Mouse (Mus musculus) cerebellum, adult 9-11 months (tissue): ENCODE data around the gene R3hdm1.
"Not testable (repeated sequence)": the region's sequence is repeated elsewhere in the genome, so short reads cannot be mapped to it uniquely, and the experiment has no call there.

Experiments used
- DNase-seq: peaks from one replicate; pipeline ENCODE4 v3.0.0; 2022

R3hdm1 gene

DNA sequence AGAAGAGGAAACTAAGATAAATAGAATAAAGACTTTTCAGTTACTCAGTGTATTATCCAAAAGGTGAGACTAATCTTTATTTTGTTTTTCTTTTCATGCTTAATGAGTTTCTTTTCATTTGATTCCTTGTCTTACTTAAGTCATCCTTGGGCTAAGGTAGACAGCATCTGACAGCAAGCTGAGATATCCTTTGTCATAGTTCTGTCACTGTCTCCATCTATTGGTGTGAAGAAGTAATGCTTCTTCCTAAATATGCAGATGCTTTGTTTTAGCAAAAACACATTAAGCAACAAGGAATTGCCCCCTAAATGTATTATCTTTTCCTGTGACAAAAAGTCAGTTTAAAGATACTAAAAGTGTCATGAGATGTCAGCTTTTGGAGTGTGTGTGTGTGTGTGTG is 37.9 kb downstream of the R3hdm1 start:
- DNase-seq = no peak

DNA sequence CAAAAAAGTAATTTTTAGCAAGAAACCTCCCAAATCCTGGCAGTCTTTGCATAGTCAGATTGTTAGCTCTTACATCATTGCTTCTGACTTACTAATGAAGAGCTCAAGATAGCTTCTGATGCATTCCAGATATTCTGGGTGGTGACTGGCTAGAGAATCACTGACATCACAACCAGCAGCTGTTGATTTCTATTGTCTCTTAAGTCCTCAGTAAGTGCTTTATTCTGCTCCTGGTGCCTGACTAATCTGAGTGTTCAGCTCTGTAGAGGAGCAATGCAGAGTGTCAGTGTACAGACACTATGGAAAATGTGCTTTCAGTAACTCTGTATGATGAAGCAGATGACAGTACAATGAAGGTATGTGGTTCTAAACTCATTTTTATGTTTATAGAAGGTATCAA is 38.6 kb downstream of the R3hdm1 start:
- DNase-seq = no peak

DNA sequence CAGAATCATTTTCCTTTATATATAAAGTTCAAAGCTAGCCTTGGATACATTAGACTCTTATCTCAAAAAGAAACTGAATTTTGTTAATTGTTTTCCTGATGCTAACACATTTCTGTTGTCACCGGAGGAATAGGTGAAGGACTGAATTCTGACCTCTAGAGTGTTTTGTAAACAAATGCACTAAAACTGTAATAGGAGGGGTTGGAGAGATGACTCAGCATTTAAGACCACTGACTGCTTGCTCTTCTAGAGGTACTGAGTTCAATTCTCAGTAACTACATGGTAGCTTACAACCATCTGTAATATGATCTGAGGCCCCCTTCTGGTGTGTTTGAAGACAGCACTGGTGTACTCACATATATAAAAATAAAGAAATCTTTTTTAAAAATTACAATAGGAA is 63.9 kb downstream of the R3hdm1 start:
- DNase-seq = no peak

DNA sequence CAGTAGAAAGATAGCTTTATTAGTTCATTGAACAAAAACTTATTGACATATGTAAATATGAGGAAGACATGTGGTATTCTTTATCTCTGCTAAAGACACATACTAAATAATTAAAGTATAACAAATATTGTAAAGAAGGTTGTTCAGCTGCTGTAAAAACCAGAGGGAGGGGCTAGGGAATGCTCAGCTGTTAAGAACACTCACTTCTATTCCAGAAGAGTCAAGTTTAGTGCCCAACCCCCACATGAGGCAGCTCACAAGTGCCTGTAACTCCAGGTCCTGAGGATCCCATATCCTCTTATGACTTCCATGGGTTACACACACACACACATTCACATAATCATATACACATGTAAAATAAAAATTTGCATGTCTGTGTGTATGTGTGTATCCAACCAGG is 67.0 kb downstream of the R3hdm1 start:
- DNase-seq = no peak

DNA sequence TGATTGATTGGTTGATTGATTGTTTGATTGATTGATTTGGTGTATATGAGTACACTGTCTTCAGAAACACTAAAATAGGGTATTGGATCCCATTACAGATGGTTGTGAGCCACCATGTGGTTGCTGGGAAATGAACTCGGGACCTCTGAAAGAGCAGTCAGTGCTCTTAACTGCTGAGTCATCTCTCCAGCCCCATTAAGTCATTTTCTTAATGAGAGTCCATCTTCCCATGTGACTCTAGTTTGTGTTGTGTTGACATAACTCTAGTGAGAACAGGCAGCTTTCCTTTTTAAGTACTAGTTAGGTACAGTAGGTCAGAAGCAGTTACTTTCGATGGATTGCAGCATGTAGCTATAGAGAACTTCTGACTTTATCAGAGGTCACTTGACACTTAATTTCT is 88.3 kb downstream of the R3hdm1 start:
- DNase-seq = no peak

DNA sequence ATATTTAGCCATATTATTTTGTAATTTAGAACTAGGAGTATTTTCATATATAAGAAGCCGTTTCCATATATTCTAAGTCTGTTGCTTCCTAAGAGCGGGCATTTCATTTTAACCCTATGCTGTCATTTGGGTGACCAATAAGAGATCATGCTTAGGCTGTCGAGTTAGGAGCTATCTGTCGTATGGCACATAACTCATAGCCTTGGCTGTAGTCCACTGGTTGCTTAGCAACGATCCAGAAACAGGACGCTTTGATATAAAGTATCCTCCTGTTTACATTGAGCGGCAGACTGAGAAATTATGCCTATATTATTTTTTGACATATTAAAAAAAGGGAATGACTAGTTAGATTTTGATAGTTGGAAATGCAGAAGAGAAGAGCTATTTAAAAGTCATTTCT is 89.3 kb downstream of the R3hdm1 start:
- DNase-seq = no peak

DNA sequence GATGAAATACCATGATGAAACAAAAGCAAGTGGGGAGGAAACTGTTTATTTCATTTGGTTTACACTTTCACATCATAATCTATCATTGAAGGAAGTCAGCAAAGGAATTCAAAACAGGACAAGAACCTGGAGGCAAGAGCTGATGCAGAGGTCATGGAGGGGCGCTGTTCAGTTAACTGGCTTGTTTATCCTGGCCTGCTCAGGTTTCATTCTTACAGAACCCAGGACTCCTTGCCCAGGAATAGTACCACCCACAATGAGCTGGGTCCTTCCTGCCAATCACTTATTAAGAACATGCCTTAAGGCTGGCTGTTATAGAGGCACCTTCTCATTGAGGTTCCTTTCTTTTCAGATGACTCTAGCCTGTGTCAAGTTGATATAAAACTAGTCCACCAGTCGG is 90.9 kb downstream of the R3hdm1 start:
- no peak for DNase-seq

DNA sequence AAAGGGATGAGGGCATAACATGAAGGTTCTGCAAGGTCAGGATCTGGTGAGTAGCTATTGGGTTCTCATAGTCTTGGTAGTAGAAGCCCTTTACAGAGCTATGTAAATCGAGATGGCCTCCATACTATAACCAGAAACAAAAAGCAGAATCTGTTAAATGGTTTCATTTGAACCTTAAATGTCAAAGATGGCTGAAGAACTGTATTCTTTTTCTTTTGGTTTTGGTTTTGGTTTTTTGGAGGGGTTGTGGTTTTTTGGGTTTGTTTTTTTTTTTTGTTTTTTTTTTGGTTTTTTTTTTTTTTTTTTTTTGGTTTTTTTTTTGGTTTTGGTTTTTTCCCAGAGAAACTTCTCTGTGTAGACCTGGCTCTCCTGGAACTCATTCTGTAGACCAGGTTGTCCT is 94.3 kb downstream of the R3hdm1 start:
- no peak for DNase-seq

DNA sequence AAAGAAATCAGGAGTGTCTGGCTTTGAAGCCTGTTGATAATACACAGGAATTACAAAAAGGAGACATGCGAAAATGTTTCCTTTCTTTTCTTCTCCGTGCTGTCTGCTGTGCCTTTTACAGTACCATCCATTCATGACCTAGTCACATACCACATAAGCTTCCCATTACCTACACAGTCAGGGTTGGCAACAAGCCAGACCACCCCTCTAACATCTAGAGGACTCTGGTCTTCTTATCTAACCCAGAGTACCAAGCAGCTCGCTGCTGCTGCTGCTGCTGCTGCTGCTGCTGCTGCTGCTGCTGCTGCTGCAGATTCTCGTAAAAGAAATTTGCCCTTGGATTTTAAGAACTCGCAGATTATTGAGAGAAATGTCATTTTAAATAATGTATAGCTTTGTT is 110.2 kb downstream of the R3hdm1 start:
- DNase-seq = no peak

DNA sequence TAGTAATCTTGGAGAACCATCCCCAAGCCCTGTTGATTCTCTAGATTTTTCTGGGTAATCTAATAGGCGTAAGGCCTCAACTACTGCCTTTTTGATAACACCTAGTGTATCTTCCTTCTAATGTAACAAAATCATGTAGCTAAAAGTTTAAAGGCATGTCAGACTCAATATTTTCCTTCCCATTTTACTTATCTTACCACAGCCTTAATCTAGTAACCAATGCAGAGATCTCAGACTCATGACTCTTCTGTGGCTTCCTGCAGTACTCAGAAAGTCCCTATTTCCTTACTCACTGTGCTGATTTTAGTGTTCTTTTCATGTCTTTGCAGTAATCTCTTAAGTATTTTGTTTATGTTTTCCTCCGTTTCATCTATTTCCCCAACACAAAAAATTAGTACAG is 118.8 kb downstream of the R3hdm1 start:
- no peak for DNase-seq

DNA sequence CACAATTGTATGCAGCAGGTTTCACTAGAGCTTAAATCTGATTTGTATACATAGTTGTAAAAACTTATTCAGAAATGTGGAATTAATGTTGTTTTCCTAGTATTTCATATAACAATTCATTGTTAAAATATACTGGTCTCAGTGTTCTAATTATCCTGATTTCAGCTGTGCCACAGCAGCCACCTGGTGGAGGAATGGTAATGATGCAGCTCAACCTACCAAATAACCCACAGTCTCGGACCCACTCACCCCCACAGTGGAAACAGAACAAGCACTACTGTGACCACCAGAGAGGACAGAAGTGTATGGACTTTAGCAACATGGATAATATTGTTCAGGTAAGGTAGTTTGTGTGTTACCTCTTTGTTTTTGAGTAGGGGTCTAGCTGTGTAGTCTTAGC is 120.2 kb downstream of the R3hdm1 start:
- no peak for DNase-seq

DNA sequence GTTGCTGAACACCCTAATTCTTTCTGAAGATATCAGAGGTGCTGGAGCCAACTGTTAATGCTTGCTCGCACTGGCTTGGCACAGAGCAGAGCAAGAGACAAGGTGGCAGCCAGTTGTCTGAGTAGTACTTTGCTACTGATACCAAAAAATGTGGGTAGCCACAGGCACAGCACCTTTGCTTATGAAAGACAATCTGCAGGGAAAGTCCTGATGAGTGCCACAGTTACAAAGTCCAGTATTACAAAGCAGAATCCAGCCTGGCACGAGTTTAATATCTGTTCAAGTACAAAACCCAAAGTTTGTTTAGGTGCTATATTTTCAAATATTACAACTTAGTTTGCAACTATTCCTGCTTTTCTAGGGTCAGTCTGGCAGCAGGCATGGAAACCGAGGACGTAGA is 132.1 kb downstream of the R3hdm1 start:
- no peak for DNase-seq

DNA sequence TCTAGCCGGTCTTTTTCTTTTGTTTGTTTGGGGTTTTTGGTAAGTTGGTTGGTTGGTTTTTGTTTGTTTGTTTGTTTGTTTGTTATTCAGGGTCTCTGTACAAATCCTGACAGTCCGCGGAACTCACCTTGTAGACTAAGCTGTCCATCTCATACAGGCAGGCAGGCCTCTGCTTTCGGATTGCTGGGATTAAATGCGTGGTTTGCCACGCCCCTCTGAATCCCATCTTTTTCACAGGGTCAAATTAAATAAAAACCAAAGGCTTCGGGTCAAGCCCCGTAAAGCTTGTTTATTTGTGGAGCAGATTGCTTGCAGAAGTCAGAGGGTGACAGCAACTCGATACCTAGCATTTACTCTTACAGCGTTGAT is 140.5 kb downstream of the R3hdm1 start, which contains the start of gene Ubxn4:
Gene Ubxn4, plus strand, starts transcription at position 338 of the 369 bp plus-strand sequence.
- no peak for DNase-seq

DNA sequence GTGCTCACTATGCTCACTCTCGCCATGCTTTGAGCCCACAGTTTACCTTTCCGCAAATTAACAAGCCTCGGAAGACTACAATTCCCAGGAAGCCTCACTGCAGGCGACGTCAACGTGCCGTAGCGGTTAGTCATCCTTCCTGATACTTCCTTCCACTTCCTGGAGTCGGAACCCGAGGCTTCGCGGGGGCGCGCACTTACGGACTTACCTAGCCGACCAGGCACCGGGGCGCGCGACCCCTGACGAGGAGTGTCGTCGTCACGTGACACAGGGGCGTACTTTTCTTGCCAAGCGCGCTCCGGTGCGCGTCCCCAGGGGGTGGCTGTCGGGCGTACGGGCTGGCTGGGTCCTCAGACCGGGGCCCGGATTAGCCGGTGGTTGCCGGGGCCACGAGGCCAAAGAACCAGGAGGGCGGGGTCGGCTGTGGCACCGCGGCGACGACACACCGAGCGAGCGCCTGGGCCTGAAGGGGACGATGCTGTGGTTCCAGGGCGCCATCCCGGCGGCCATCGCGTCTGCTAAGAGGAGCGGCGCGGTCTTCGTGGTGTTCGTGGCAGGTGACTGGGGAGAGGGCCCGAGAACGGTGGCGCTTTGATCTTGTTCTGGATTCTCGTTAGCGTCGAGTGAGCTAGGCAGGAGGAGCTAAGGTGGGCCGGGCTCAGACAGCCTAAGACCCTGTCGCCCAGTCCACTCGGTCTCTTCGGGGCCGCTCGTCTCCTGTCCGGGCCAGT is 141.1 kb downstream of the R3hdm1 start:
- DNase-seq = peak; percentile 97

DNA sequence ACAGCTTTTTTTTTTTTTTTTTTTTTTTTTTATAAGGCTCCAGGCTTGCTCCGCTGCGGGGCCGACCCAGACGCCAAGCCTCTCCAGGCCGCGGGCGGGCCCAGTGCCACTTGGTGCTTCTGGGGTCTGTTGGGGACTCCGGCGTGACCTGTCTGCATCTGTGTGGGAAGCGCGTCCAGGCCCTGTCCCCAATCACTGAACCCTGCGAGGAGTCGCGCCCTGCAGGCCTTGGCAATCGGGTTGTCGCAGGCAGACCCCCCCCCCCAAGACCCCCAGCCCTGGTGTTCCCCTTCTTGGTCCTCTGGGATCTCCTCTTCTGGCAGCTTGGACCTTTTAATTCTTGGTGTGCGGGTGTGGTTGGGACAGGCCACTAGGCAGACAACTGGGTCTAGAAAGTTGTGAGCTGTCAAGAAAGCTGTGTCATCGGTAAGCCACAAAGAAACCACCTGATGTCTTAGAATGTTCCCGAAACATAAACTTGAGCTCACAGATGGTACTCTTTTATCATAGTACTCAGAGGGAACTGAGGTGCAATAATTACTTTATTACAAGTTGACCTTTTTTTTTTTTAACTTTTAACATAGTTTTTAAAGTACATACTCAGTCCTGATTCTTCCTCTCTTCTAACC is 141.7 kb downstream of the R3hdm1 start:
- peak; percentile 72 for DNase-seq

DNA sequence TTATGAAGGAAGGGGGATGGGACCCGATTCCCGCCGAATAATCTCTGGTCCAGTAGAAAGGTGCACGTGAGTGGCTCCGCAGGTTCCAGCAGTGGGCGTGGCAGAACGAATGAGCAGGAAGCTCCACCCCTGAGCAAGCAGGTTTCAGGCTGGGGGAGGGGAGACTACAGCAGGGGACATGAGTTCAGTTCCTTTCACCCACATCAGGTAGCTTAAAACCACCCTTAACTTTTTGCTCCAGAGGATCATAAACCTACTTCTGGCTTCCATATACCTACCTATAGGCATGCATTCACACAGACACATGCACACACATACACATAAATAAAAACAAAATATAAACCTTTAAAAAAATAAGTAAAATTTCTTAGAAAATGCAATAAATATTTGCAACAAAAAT is 164.0 kb downstream of the R3hdm1 start:
- DNase-seq = not testable (repeated sequence)

DNA sequence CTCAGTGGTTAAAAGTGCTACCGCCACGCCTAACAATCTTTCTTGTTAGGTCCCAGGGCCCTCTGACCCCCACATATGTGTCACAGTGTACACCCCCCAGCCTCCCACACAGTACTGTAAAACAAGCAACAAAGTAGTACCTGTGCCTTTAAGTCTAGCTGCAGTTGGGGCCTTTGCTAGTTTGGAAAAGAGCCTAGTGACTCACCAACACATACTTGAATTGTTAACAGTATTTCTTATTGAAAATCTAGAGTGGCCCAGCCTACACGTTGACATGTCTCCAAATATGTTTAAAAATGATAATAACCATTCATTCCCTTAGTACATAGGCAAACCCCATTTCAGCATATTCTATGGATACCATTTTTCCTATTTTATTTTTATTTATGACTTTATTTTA is 167.6 kb downstream of the R3hdm1 start:
- no peak for DNase-seq

DNA sequence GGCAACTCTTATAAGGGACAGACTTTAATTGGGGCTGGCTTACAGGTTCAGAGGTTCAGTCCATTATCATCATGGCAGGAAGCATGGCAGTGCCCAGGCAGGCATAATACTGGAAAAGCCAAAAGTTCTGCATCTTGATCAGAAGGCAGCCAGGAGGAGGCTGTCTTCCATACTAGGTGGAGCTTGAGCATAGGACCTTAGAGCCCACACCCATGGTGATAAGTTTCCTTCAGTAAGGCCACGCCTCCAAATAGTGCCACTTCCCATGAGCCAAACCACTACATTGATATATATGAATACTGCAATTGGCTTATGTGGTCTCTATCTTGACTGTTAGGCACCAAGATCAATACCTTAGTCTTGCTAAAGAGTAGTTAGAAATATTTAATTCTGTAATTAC is 172.8 kb downstream of the R3hdm1 start:
- no peak for DNase-seq

DNA sequence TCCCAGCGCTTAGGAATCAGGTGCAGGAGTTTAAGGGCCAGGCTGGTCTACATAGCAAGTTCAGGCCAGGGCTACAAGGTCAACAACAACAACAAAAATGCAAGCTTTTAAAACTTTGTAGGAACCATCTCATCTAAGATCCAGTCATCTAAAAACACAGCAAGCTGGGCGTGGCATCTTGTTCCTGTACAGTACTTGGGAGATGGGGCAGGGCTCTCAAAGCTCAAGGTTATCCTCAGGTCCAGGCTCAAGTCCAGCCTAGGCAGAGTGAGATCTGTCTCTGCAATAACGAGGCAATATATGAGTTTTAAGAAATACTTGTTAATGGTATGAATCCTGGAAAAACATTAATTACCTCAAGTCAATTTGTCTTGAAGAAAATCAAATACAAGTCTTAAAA is 175.5 kb downstream of the R3hdm1 start:
- DNase-seq = no peak

DNA sequence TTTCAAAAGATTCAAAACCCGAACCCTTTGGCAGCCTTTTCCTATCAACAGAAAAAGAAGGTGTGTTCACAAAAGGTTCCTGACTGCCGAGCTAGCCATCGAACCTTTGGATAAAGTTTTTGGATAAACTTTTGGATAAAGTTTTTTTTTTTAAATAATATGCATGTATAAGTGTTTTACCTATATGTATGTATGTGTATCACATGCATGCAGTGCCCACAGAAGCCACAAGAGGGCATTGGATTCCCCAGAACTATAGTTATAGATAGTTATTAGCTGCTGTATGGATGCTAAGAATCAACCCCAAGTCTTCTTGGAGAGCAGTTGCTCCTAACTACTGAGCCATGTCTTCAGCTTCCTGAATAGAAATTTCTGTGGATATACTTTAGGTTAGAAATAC is 178.7 kb downstream of the R3hdm1 start:
- DNase-seq = no peak

DNA sequence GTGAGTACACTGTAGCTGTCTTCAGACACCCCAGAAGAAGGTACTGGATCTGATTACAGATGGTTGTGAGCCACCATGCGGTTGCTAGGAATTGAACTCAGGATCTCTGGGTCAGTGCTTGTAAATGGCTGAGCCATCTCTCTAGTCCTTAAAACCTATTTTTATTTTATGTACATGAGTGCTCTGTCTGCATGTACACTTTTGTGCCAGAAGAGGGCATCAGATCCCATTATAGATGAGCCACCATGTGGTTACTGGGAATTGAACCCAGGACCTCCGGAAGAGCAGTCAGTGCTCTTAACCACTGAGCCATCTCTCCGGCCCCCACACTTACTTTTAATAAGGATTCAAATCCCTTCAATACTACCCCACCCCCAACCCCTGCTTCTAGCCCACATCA is 179.8 kb downstream of the R3hdm1 start:
- DNase-seq = no peak

DNA sequence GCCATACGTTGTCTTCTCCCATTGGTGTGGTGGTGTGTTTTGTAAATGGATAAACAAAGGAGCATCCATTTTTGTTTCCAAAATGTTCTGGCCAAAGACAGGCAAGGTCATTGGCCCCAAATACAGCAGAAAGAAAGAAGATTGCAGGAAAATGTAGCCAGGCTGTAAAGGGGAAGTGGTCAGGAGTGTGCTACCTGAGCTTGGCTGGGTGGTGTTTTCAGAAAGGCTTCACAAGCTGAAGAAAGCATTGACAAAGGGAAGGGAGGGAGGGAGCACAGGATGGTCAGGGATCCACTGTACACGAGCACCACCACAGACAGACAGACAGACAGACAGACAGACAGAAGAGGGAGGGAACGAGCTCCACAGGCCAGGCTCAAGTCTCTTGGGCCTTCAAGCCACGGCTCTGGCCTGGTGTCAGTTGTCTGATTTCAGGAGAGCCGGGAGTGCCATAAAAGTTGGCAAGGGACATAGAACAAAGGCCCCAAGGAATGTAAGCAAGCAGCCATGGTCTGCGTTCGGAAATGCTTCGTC is 181.1 kb downstream of the R3hdm1 start:
- DNase-seq = no peak

DNA sequence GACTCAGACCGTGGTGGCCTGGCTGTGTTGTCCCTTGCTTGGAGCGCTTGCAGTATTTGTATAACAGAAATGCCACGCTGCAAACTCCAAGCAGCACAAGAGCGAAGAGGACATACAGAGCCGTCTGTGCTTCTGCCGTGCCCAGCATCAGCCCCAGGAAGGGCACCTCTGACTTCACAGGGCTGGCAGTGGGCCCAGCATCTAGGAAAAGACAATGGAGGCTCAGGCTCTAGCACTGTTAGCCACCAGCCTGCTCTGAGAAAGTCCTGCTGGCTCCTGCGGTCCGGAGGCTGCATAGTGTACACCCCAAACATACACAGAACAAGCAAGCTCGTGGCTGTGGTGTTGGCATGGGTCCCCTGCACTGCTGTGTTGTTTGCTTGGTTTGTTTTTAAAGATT is 182.0 kb downstream of the R3hdm1 start:
- DNase-seq = no peak
